Mouse (Mus musculus) adrenal gland, postnatal 14 days (tissue): ENCODE data around the gene Mat1a. TPM values are rescaled to one million over a fixed set of nuclear protein-coding genes. Genes with fewer than 3 reads are reported as not detected.

Experiments
- DNase-seq: peaks from one replicate; pipeline ENCODE4 v3.0.0; 2021; ENCODE audit warnings: mixed read lengths
- total RNA-seq: library from RNA; stranded (reverse); gene quantifications from 2 replicates; pipeline ENCODE4 v1.2.3, GENCODE M21; 2021

Gene Mat1a
- total RNA-seq, 1 experiment from 2014 or later, result 341 TPM

DNA sequence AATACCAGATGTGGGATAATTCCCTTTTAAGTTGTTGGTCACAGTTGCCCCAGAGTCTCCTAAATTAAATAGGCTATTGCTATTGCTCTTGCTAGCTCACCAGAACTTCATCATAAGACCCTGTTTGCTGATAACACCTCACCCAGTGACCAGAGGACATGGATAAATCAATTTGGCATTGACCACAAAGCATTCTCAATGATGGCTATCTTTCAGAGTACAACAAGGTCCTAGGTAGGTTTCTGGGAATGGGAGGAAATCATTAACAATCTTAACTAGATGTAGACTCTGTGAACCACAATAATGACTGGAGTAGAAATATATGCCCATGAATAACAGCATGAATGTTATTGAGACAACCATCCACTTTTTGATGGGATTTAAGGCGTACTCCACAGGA, 35.9 kb downstream of the Mat1a start:
- DNase-seq, result no peak

GRCm38 (mm10) chr14:41146035-41146434, 41.2 kb downstream of the Mat1a start:
- no peak for DNase-seq

- DNase-seq, result no peak
Measured at GRCm38 (mm10) chr14:41146922-41147321, 42.1 kb downstream of the Mat1a start.

- DNase-seq, result no peak
Measured at GRCm38 (mm10) chr14:41147356-41147755, 42.5 kb downstream of the Mat1a start.

GRCm38 (mm10) chr14:41151220-41151898, 46.5 kb downstream of the Mat1a start, which contains the start of gene Mbl1:
Gene Mbl1, plus strand, starts transcription at chr14:41151458.
- no peak for DNase-seq

- DNase-seq, result no peak
Measured at GRCm38 (mm10) chr14:41160076-41160475, 55.2 kb downstream of the Mat1a start.

DNA sequence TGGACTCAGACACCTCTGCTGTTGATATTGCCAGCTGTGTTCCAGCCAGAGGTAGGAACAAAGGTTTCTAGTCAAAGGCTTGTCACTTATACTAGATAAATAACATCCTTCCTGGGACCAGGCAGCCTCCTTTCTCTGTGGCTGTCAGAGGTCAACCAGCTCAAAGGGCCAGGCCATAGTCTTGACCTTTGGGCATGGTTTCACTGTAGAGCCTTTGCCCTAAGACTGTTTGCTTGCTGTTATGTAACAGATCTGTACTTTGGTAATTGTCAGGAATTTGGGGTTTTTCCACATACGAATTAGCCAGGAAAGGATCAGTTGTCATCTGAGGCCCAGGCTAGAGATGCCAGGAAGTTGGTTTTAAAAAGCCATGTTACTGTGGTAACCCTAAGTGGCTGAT, 55.9 kb downstream of the Mat1a start:
- DNase-seq, result peak; percentile 8

DNA sequence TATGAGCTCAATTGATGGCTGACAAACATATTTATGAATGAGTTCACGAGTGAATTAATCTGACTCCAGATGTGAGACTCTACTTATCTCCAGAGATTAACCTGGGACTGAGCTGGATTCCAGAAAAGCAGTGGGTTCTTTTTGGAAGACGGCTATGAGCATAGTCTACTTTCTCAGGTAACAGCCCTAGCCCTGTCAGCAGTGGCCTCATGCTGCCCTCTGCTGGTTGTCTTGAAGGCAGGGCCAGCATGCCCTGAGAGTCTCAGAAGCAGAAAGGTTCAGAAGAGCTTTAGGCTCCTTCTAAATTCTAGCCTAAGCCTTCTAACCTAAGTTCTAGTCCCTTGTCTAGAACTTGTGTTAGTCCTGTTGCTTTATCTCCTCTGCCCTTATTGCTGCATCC, 57.8 kb downstream of the Mat1a start:
- DNase-seq, result peak; percentile 72

- DNase-seq, result no peak
Measured at GRCm38 (mm10) chr14:41167278-41167677, 62.4 kb downstream of the Mat1a start.

GRCm38 (mm10) chr14:41168567-41168966, 63.7 kb downstream of the Mat1a start:
- DNase-seq, result no peak

GRCm38 (mm10) chr14:41170514-41170913, 65.7 kb downstream of the Mat1a start:
- no peak for DNase-seq

Other genes starting within 250 kb of the Mat1a start
- gene Sh2d4b, start 211.8 kb upstream of the Mat1a start, total RNA-seq, result 1.4 and 3.0 TPM in 2 replicates
- gene Tspan14, start 138.2 kb upstream of the Mat1a start, total RNA-seq, result 43.8 and 47.6 TPM in 2 replicates
- gene Fam213a, start 91.2 kb upstream of the Mat1a start, total RNA-seq, result 179 and 192 TPM in 2 replicates
- gene Dydc2, start 35.8 kb upstream of the Mat1a start, total RNA-seq, result 0.59 and 0.64 TPM in 2 replicates
- not detected in 2 replicates for gene Dydc1, start 32.1 kb upstream of the Mat1a start, total RNA-seq
- gene Sftpa1, start 26.7 kb downstream of the Mat1a start, total RNA-seq, result 0.11 and 1.8 TPM in 2 replicates
- gene Mbl1, start 46.4 kb downstream of the Mat1a start, total RNA-seq, result 0.64 and 24.3 TPM in 2 replicates
- not detected in 2 replicates for gene Sftpd, start 80.1 kb downstream of the Mat1a start, total RNA-seq
- not detected in 2 replicates for gene Gm2832, start 173.8 kb downstream of the Mat1a start, total RNA-seq
- gene Gm5798, start 243.6 kb downstream of the Mat1a start, total RNA-seq, result not detected in 2 replicates